Mouse (Mus musculus): Measurements from ENCODE around the gene Mecom. TPM values are rescaled to one million over a fixed set of nuclear protein-coding genes. Genes with fewer than 3 reads are reported as not detected.

The Mecom gene
- polyA plus RNA-seq, 1 experiment from 2014 or later = 22.4 TPM

- H3K36me3 ChIP-seq (ENCODE audit: insufficient read depth, low read length) = no peaks in the 10 kb centered on the region
- ATAC-seq = no peak
- no peak overlapping the region for H3K4me2 ChIP-seq (replicated peaks; ENCODE audit: low read depth, low read length)
- no peaks in the 10 kb centered on the region for H3K27me3 ChIP-seq (replicated peaks; ENCODE audit: insufficient read depth, low read length)
- no peak overlapping the region for H3K4me3 ChIP-seq (ENCODE audit: low read depth, low read length)
- DNase-seq (ENCODE audit: low spot score) = no peak
- 57% methylated on average over 4 of the region's 4 CpGs for WGBS
- no peaks in the 10 kb centered on the region for H3K9me3 ChIP-seq (ENCODE audit: low read length)
- TF ChIP-seq EP300 (IDR thresholded peaks at IDR 0.05) = no peak
- no peak for TF ChIP-seq CTCF (IDR thresholded peaks at IDR 0.05)
- H3K9ac ChIP-seq (replicated peaks; ENCODE audit: low read depth) = no peak overlapping the region
- H3K4me1 ChIP-seq (ENCODE audit: insufficient read depth, low read depth, low read length) = no peaks in the 10 kb centered on the region
- no peak overlapping the region for H3K27ac ChIP-seq (ENCODE audit: low read length)
Observed at GRCm38 (mm10) chr3:30410778-30411177, 137.0 kb downstream of the Mecom start.

GRCm38 (mm10) chr3:30404821-30405220 is 143.0 kb downstream of the Mecom start:
- Histone ChIP-seq H3K27ac (ENCODE audit: low read length) (no peak overlapping the region), H3K4me3 (ENCODE audit: low read depth, low read length) (no peak overlapping the region), H3K4me1 (ENCODE audit: insufficient read depth, low read depth, low read length) (no peaks in the 10 kb centered on the region), H3K9ac (replicated peaks; ENCODE audit: low read depth) (no peak overlapping the region), H3K36me3 (ENCODE audit: insufficient read depth, low read length) (no peaks in the 10 kb centered on the region), H3K4me2 (replicated peaks; ENCODE audit: low read depth, low read length) (no peak overlapping the region), H3K9me3 (ENCODE audit: low read length) (no peaks in the 10 kb centered on the region), H3K27me3 (replicated peaks; ENCODE audit: insufficient read depth, low read length) (no peaks in the 10 kb centered on the region)
- TF ChIP-seq EP300 (IDR thresholded peaks at IDR 0.05) (no peak), CTCF (IDR thresholded peaks at IDR 0.05) (no peak)
- ATAC-seq (no peak), DNase-seq (ENCODE audit: low spot score) (no peak)
- 68% methylated on average over 4 of the region's 4 CpGs for WGBS

GRCm38 (mm10) chr3:30398911-30399310 is 148.9 kb downstream of the Mecom start:
- H3K4me2 ChIP-seq (replicated peaks; ENCODE audit: low read depth, low read length) = no peak overlapping the region
- 65% methylated on average over 7 of the region's 7 CpGs for WGBS
- H3K9ac ChIP-seq (replicated peaks; ENCODE audit: low read depth) = no peak overlapping the region
- no peaks in the 10 kb centered on the region for H3K27me3 ChIP-seq (replicated peaks; ENCODE audit: insufficient read depth, low read length)
- H3K36me3 ChIP-seq (ENCODE audit: insufficient read depth, low read length) = no peaks in the 10 kb centered on the region
- H3K4me1 ChIP-seq (ENCODE audit: insufficient read depth, low read depth, low read length) = no peaks in the 10 kb centered on the region
- DNase-seq (ENCODE audit: low spot score) (no peak), ATAC-seq (no peak)
- no peak overlapping the region for H3K27ac ChIP-seq (ENCODE audit: low read length)
- TF ChIP-seq EP300 (IDR thresholded peaks at IDR 0.05) (no peak), CTCF (IDR thresholded peaks at IDR 0.05) (no peak)
- H3K9me3 ChIP-seq (ENCODE audit: low read length) = no peaks in the 10 kb centered on the region
- H3K4me3 ChIP-seq (ENCODE audit: low read depth, low read length) = no peak overlapping the region

- no peak for ATAC-seq
Observed at GRCm38 (mm10) chr3:30394911-30395310, 152.9 kb downstream of the Mecom start.

GRCm38 (mm10) chr3:30392662-30393061 is 155.1 kb downstream of the Mecom start:
- DNase-seq (ENCODE audit: low spot score) (no peak), ATAC-seq (no peak)
- Histone ChIP-seq H3K36me3 (ENCODE audit: insufficient read depth, low read length) (no peaks in the 10 kb centered on the region), H3K27ac (ENCODE audit: low read length) (no peak overlapping the region), H3K4me3 (ENCODE audit: low read depth, low read length) (no peak overlapping the region), H3K9ac (replicated peaks; ENCODE audit: low read depth) (no peak overlapping the region), H3K9me3 (ENCODE audit: low read length) (no peaks in the 10 kb centered on the region), H3K4me2 (replicated peaks; ENCODE audit: low read depth, low read length) (no peak overlapping the region), H3K4me1 (ENCODE audit: insufficient read depth, low read depth, low read length) (0 out of 2 replicates have a peak, but pooled peaks cover 5% of the 10 kb centered on the region), H3K27me3 (replicated peaks; ENCODE audit: insufficient read depth, low read length) (no peaks in the 10 kb centered on the region)
- no peak for TF ChIP-seq CTCF (IDR thresholded peaks at IDR 0.05)
- TF ChIP-seq EP300 (IDR thresholded peaks at IDR 0.05) = no peak
- 41% methylated on average over 4 of the region's 4 CpGs for WGBS

More at GRCm38 (mm10) chr3:30394911-30395310, 152.9 kb downstream of the Mecom start:
- DNase-seq (ENCODE audit: low spot score) = no peak
- no peak overlapping the region for H3K9ac ChIP-seq (replicated peaks; ENCODE audit: low read depth)
- 68% methylated on average over 4 of the region's 4 CpGs for WGBS
- no peak overlapping the region for H3K4me3 ChIP-seq (ENCODE audit: low read depth, low read length)
- H3K36me3 ChIP-seq (ENCODE audit: insufficient read depth, low read length) = no peaks in the 10 kb centered on the region
- no peak overlapping the region for H3K27ac ChIP-seq (ENCODE audit: low read length)
- TF ChIP-seq EP300 (IDR thresholded peaks at IDR 0.05) (no peak), CTCF (IDR thresholded peaks at IDR 0.05) (no peak)
- no peaks in the 10 kb centered on the region for H3K27me3 ChIP-seq (replicated peaks; ENCODE audit: insufficient read depth, low read length)
- H3K4me2 ChIP-seq (replicated peaks; ENCODE audit: low read depth, low read length) = no peak overlapping the region
- H3K9me3 ChIP-seq (ENCODE audit: low read length) = no peaks in the 10 kb centered on the region
- H3K4me1 ChIP-seq (ENCODE audit: insufficient read depth, low read depth, low read length) = 0 out of 2 replicates have a peak, but pooled peaks cover 5% of the 10 kb centered on the region

- Histone ChIP-seq H3K4me1 (ENCODE audit: insufficient read depth, low read depth, low read length) (0 out of 2 replicates have a peak, but pooled peaks cover 5% of the 10 kb centered on the region), H3K4me2 (replicated peaks; ENCODE audit: low read depth, low read length) (no peak overlapping the region), H3K9ac (replicated peaks; ENCODE audit: low read depth) (no peak overlapping the region), H3K27me3 (replicated peaks; ENCODE audit: insufficient read depth, low read length) (no peaks in the 10 kb centered on the region), H3K27ac (ENCODE audit: low read length) (no peak overlapping the region), H3K36me3 (ENCODE audit: insufficient read depth, low read length) (no peaks in the 10 kb centered on the region), H3K4me3 (ENCODE audit: low read depth, low read length) (no peak overlapping the region), H3K9me3 (ENCODE audit: low read length) (no peaks in the 10 kb centered on the region)
- WGBS = 18% methylated on average over 4 of the region's 4 CpGs
- ATAC-seq (no peak), DNase-seq (ENCODE audit: low spot score) (no peak)
- TF ChIP-seq CTCF (IDR thresholded peaks at IDR 0.05) (no peak), EP300 (IDR thresholded peaks at IDR 0.05) (no peak)
Observed at GRCm38 (mm10) chr3:30392218-30392617, 155.6 kb downstream of the Mecom start.

- ATAC-seq = no peak
- WGBS = 64% methylated on average over 5 of the region's 5 CpGs
- Histone ChIP-seq H3K4me1 (ENCODE audit: insufficient read depth, low read depth, low read length) (0 out of 2 replicates have a peak, but pooled peaks cover 5% of the 10 kb centered on the region), H3K4me3 (ENCODE audit: low read depth, low read length) (no peak overlapping the region), H3K27me3 (replicated peaks; ENCODE audit: insufficient read depth, low read length) (no peaks in the 10 kb centered on the region), H3K27ac (ENCODE audit: low read length) (no peak overlapping the region), H3K36me3 (ENCODE audit: insufficient read depth, low read length) (no peaks in the 10 kb centered on the region), H3K9me3 (ENCODE audit: low read length) (no peaks in the 10 kb centered on the region), H3K4me2 (replicated peaks; ENCODE audit: low read depth, low read length) (no peak overlapping the region), H3K9ac (replicated peaks; ENCODE audit: low read depth) (no peak overlapping the region)
- TF ChIP-seq EP300 (IDR thresholded peaks at IDR 0.05) (no peak), CTCF (IDR thresholded peaks at IDR 0.05) (no peak)
- no peak for DNase-seq (ENCODE audit: low spot score)
Observed at GRCm38 (mm10) chr3:30390346-30390745, 157.5 kb downstream of the Mecom start.
